Mouse (Mus musculus) liver, embryonic 14.5 days (tissue): ENCODE results near the gene Lhfpl2.

Experiments used
- CTCF ChIP-seq: IDR thresholded peaks from 2 replicates; pipeline ENCODE4 v1.5.1; 2016; ENCODE audit warnings: antibody characterized with exemption, low read depth, control low read depth
- EP300 ChIP-seq: IDR thresholded peaks from 2 replicates; pipeline ENCODE4 v1.6.1; 2016; ENCODE audit warnings: antibody characterized with exemption, low read depth

GRCm38 (mm10) chr13:94153658-94154057, 96.1 kb downstream of the Lhfpl2 start:
- no peak for TF ChIP-seq CTCF
- TF ChIP-seq EP300, result no peak
